Mouse (Mus musculus): ENCODE results near the gene A530084C06Rik. TPM values are rescaled to one million over a fixed set of nuclear protein-coding genes. Genes with fewer than 3 reads are reported as not detected.

Gene A530084C06Rik
- total RNA-seq, 1 experiment, result 0.22 TPM

DNA sequence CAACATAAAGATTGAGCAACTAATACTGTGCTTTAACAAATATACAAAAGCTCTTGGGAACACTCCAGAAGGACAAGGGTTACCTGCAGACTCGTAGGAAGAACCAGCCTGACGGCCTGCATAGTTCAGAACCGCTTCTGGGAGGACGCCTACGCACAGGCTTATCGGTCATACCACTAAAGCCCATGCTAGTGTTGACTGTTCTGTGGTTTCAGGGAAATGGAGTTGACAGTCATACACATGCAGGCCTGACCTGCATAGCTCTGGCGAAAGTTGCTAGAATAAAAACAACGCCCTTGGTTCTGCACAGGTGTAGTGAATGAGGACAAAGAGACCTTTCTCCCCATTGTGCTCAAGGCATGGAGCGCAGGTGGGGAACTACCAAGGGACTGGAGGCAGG lies 11.5 kb downstream of the A530084C06Rik start:
- in situ Hi-C loops (cut with MboI; ENCODE audit: low sequenced_read_pairs in 2 of 2, unreplicated experiment in 2 of 2), result no loop called here
- H3K4me3 ChIP-seq (ENCODE audit: insufficient read depth in 1 of 2, low read depth in 1 of 2, low read length in 2 of 2, poor library complexity in 1 of 2, severe bottlenecking in 1 of 2), result no peak overlapping the region
- H3K36me3 ChIP-seq (ENCODE audit: control insufficient read depth, insufficient read depth, low read length, poor library complexity, severe bottlenecking), result no peaks in the 10 kb centered on the region
- DNase-seq (ENCODE audit: low read depth, low spot score), result no peak
- H3K27ac ChIP-seq (ENCODE audit: insufficient read depth, low read depth, low read length, poor library complexity, severe bottlenecking), result no peak overlapping the region
- no peak overlapping the region for H3K9ac ChIP-seq (ENCODE audit: insufficient read depth, low read depth, low read length, poor library complexity, severe bottlenecking)
- no peak for TF ChIP-seq ZC3H11A (IDR thresholded peaks at IDR 0.05; ENCODE audit: borderline replicate concordance, low read depth, low read length)
- no peak for TF ChIP-seq ZNF384 (IDR thresholded peaks at IDR 0.05; ENCODE audit: low read depth, low read length)
- H3K9me3 ChIP-seq (ENCODE audit: control insufficient read depth, insufficient read depth, low read depth, low read length), result no peaks in the 10 kb centered on the region
- no peaks in the 10 kb centered on the region for H3K4me1 ChIP-seq (ENCODE audit: control insufficient read depth in 2 of 2, insufficient read depth in 2 of 2, low read length in 2 of 2, poor library complexity in 1 of 2)

DNA sequence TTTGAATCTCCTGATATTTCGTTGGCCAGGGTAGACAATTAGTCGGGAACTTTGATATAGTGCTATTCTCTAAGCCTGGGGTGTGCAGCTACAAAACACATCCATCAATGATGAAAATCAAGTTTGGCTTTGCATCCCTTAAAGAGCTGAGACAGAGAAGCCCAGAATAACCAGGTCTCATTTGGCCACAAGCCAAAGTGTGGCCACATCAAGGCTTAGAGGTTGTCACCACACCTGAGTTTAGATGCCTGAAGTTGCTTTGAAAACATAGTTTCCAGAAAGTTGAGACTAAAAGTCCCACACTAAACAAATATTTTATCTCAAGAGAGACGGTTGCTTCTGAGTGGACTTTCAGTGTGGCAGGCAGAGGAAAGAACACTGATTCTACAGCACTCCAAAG lies 11.9 kb downstream of the A530084C06Rik start:
- in situ Hi-C loops (cut with MboI; ENCODE audit: low sequenced_read_pairs in 2 of 2, unreplicated experiment in 2 of 2), result no loop called here
- H3K9me3 ChIP-seq (ENCODE audit: control insufficient read depth, insufficient read depth, low read depth, low read length), result no peaks in the 10 kb centered on the region
- no peak overlapping the region for H3K27ac ChIP-seq (ENCODE audit: insufficient read depth, low read depth, low read length, poor library complexity, severe bottlenecking)
- H3K4me1 ChIP-seq (ENCODE audit: control insufficient read depth in 2 of 2, insufficient read depth in 2 of 2, low read length in 2 of 2, poor library complexity in 1 of 2), result no peaks in the 10 kb centered on the region
- no peak overlapping the region for H3K4me3 ChIP-seq (ENCODE audit: insufficient read depth in 1 of 2, low read depth in 1 of 2, low read length in 2 of 2, poor library complexity in 1 of 2, severe bottlenecking in 1 of 2)
- H3K9ac ChIP-seq (ENCODE audit: insufficient read depth, low read depth, low read length, poor library complexity, severe bottlenecking), result no peak overlapping the region
- no peak for DNase-seq (ENCODE audit: low read depth, low spot score)
- H3K36me3 ChIP-seq (ENCODE audit: control insufficient read depth, insufficient read depth, low read length, poor library complexity, severe bottlenecking), result no peaks in the 10 kb centered on the region
- TF ChIP-seq MAFK (IDR thresholded peaks at IDR 0.05; ENCODE audit: insufficient read depth, low read depth, low read length) (no peak), ZNF384 (IDR thresholded peaks at IDR 0.05; ENCODE audit: low read depth, low read length) (no peak), HCFC1 (IDR thresholded peaks at IDR 0.05; ENCODE audit: borderline replicate concordance, insufficient read depth, low read length) (no peak), CHD2 (IDR thresholded peaks at IDR 0.05; ENCODE audit: low read depth, low read length) (no peak), ZC3H11A (IDR thresholded peaks at IDR 0.05; ENCODE audit: borderline replicate concordance, low read depth, low read length) (no peak)

DNA sequence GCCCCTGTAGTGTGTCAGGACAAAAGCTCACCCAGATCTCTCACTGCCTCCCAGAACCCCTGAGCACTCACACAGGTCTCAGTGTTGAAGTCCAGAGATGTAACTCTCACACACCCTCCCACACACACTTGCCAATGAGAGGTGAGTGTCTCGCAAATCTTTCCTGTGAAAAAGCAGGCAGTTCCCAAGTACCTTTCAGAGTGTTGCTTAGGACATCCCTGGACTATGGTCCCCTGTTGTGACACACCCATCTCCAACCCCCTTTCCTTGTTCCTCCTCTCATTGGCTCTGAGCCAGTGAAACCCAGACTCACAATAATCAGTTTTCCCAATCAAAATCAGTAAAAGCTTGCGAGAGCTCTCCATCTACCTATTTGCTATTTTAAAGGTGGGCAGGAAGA lies 12.3 kb downstream of the A530084C06Rik start:
- H3K4me1 ChIP-seq (ENCODE audit: control insufficient read depth in 2 of 2, insufficient read depth in 2 of 2, low read length in 2 of 2, poor library complexity in 1 of 2), result no peaks in the 10 kb centered on the region
- H3K9me3 ChIP-seq (ENCODE audit: control insufficient read depth, insufficient read depth, low read depth, low read length), result no peaks in the 10 kb centered on the region
- no peak overlapping the region for H3K9ac ChIP-seq (ENCODE audit: insufficient read depth, low read depth, low read length, poor library complexity, severe bottlenecking)
- H3K27ac ChIP-seq (ENCODE audit: insufficient read depth, low read depth, low read length, poor library complexity, severe bottlenecking), result no peak overlapping the region
- DNase-seq (ENCODE audit: low read depth, low spot score), result no peak
- no peaks in the 10 kb centered on the region for H3K36me3 ChIP-seq (ENCODE audit: control insufficient read depth, insufficient read depth, low read length, poor library complexity, severe bottlenecking)
- TF ChIP-seq ZNF384 (IDR thresholded peaks at IDR 0.05; ENCODE audit: low read depth, low read length) (no peak), MAFK (IDR thresholded peaks at IDR 0.05; ENCODE audit: insufficient read depth, low read depth, low read length) (no peak), CHD2 (IDR thresholded peaks at IDR 0.05; ENCODE audit: low read depth, low read length) (no peak), HCFC1 (IDR thresholded peaks at IDR 0.05; ENCODE audit: borderline replicate concordance, insufficient read depth, low read length) (no peak), ZC3H11A (IDR thresholded peaks at IDR 0.05; ENCODE audit: borderline replicate concordance, low read depth, low read length) (no peak)
- in situ Hi-C loops (cut with MboI; ENCODE audit: low sequenced_read_pairs in 2 of 2, unreplicated experiment in 2 of 2), result no loop called here
- no peak overlapping the region for H3K4me3 ChIP-seq (ENCODE audit: insufficient read depth in 1 of 2, low read depth in 1 of 2, low read length in 2 of 2, poor library complexity in 1 of 2, severe bottlenecking in 1 of 2)

DNA sequence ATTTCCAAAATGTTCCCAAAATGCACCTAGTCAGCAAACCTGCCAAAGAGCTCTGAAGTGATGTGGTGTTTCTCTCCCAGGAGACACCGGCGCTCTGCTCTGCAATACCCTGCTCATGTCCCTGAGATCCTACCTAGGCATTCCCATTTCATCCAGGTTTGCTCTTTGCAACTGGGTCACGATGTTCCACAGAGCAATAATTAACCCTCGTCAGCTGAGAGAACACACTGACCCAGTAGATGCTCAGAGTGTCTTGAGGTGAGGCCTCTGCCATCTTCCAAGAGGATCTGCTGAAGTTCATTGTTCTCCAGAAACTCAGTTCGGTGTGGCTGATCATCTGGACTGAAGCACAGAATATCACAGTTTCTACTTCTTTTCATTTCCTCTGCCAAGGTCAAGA lies 16.1 kb downstream of the A530084C06Rik start:
- TF ChIP-seq ZNF384 (IDR thresholded peaks at IDR 0.05; ENCODE audit: low read depth, low read length) (no peak), ZC3H11A (IDR thresholded peaks at IDR 0.05; ENCODE audit: borderline replicate concordance, low read depth, low read length) (no peak), CHD2 (IDR thresholded peaks at IDR 0.05; ENCODE audit: low read depth, low read length) (no peak), HCFC1 (IDR thresholded peaks at IDR 0.05; ENCODE audit: borderline replicate concordance, insufficient read depth, low read length) (no peak), MAFK (IDR thresholded peaks at IDR 0.05; ENCODE audit: insufficient read depth, low read depth, low read length) (no peak)
- in situ Hi-C loops (cut with MboI; ENCODE audit: low sequenced_read_pairs in 2 of 2, unreplicated experiment in 2 of 2), result no loop called here

DNA sequence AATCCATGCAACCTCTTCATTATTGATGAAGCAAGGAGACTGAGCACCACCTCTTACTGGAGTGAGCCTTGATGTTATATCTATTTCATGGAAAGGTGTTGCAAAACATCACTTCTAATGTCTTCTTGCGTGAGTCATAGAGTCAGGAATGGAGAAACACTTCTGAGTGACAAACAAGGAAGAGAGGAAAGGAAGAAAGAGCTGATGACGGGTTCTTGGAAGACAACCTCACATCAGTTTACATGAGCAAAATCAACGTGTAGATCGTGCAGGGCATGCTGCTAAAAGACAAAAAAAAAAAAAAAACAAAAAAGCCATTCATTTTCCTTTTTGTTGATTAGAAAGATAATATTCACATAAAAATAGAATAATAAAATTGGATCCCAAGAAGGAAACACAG lies 24.4 kb downstream of the A530084C06Rik start:
- Histone ChIP-seq H3K4me1 (ENCODE audit: control insufficient read depth in 2 of 2, insufficient read depth in 2 of 2, low read length in 2 of 2, poor library complexity in 1 of 2) (no peaks in the 10 kb centered on the region), H3K9me3 (ENCODE audit: control insufficient read depth, insufficient read depth, low read depth, low read length) (no peaks in the 10 kb centered on the region), H3K36me3 (ENCODE audit: control insufficient read depth, insufficient read depth, low read length, poor library complexity, severe bottlenecking) (no peaks in the 10 kb centered on the region), H3K4me3 (ENCODE audit: insufficient read depth in 1 of 2, low read depth in 1 of 2, low read length in 2 of 2, poor library complexity in 1 of 2, severe bottlenecking in 1 of 2) (no peak overlapping the region), H3K27ac (ENCODE audit: insufficient read depth, low read depth, low read length, poor library complexity, severe bottlenecking) (no peak overlapping the region), H3K9ac (ENCODE audit: insufficient read depth, low read depth, low read length, poor library complexity, severe bottlenecking) (no peak overlapping the region)
- in situ Hi-C loops (cut with MboI; ENCODE audit: low sequenced_read_pairs in 2 of 2, unreplicated experiment in 2 of 2), result no loop called here
- TF ChIP-seq MAFK (IDR thresholded peaks at IDR 0.05; ENCODE audit: insufficient read depth, low read depth, low read length) (no peak), ZC3H11A (IDR thresholded peaks at IDR 0.05; ENCODE audit: borderline replicate concordance, low read depth, low read length) (no peak), HCFC1 (IDR thresholded peaks at IDR 0.05; ENCODE audit: borderline replicate concordance, insufficient read depth, low read length) (no peak), ZNF384 (IDR thresholded peaks at IDR 0.05; ENCODE audit: low read depth, low read length) (no peak), CHD2 (IDR thresholded peaks at IDR 0.05; ENCODE audit: low read depth, low read length) (no peak)
- no peak for DNase-seq (ENCODE audit: low read depth, low spot score)

More for the DNA sequence above, 16.1 kb downstream of the A530084C06Rik start:
- H3K9ac ChIP-seq (ENCODE audit: insufficient read depth, low read depth, low read length, poor library complexity, severe bottlenecking), result no peak overlapping the region
- no peak overlapping the region for H3K4me3 ChIP-seq (ENCODE audit: insufficient read depth in 1 of 2, low read depth in 1 of 2, low read length in 2 of 2, poor library complexity in 1 of 2, severe bottlenecking in 1 of 2)
- no peak overlapping the region for H3K27ac ChIP-seq (ENCODE audit: insufficient read depth, low read depth, low read length, poor library complexity, severe bottlenecking)
- H3K9me3 ChIP-seq (ENCODE audit: control insufficient read depth, insufficient read depth, low read depth, low read length), result no peaks in the 10 kb centered on the region
- no peaks in the 10 kb centered on the region for H3K4me1 ChIP-seq (ENCODE audit: control insufficient read depth in 2 of 2, insufficient read depth in 2 of 2, low read length in 2 of 2, poor library complexity in 1 of 2)
- no peaks in the 10 kb centered on the region for H3K36me3 ChIP-seq (ENCODE audit: control insufficient read depth, insufficient read depth, low read length, poor library complexity, severe bottlenecking)
- DNase-seq (ENCODE audit: low read depth, low spot score), result no peak
